Mouse (Mus musculus): ENCODE measurements around the gene Ccdc73. TPM values are rescaled to one million over a fixed set of nuclear protein-coding genes. Genes with fewer than 3 reads are reported as not detected.

Ccdc73 gene
- total RNA-seq, 2 experiments from 2014 or later: 2.7 to 3.8 TPM

- DNase-seq: no peak
These were observed 159.5 kb downstream of the Ccdc73 start for GRCm38 (mm10) chr2:105026950-105027695.

- DNase-seq: no peak
These were observed 161.2 kb downstream of the Ccdc73 start for GRCm38 (mm10) chr2:105028806-105029205.

- no peak for DNase-seq
These were observed 162.9 kb downstream of the Ccdc73 start for GRCm38 (mm10) chr2:105030505-105030904.

GRCm38 (mm10) chr2:105034084-105034483, 166.5 kb downstream of the Ccdc73 start:
- no peak for DNase-seq

- DNase-seq: no peak
These were observed 168.4 kb downstream of the Ccdc73 start for GRCm38 (mm10) chr2:105035985-105036384.

GRCm38 (mm10) chr2:105036401-105037070, 168.9 kb downstream of the Ccdc73 start:
- DNase-seq: no peak

GRCm38 (mm10) chr2:105037956-105038569, 170.5 kb downstream of the Ccdc73 start:
- DNase-seq: no peak

- DNase-seq: no peak
These were observed 171.3 kb downstream of the Ccdc73 start for GRCm38 (mm10) chr2:105038879-105039278.

- no peak for DNase-seq
These were observed 173.3 kb downstream of the Ccdc73 start for GRCm38 (mm10) chr2:105040859-105041258.

- DNase-seq: no peak
These were observed 175.5 kb downstream of the Ccdc73 start for GRCm38 (mm10) chr2:105043152-105043551.

- DNase-seq: no peak
These were observed 180.7 kb downstream of the Ccdc73 start for GRCm38 (mm10) chr2:105048301-105048700.

- no peak for DNase-seq
These were observed 187.9 kb downstream of the Ccdc73 start for GRCm38 (mm10) chr2:105055529-105055928.

- no peak for DNase-seq
These were observed 191.0 kb downstream of the Ccdc73 start for GRCm38 (mm10) chr2:105058577-105059116.

GRCm38 (mm10) chr2:105062741-105063372, 195.3 kb downstream of the Ccdc73 start:
- DNase-seq: no peak

Other genes starting within 250 kb of the Ccdc73 start
- 1 to 10 TPM; 4.4 to 7.1 TPM for gene Tcp11l1, start 155.6 kb upstream of the Ccdc73 start, total RNA-seq (2021)
- gene Pin1rt1, start 151.4 kb upstream of the Ccdc73 start, total RNA-seq (2021): not detected
- 1 to 10 TPM; 1.4 to 1.9 TPM for gene Depdc7, start 124.9 kb upstream of the Ccdc73 start, total RNA-seq (2021)
- gene Qser1, start 51.0 kb upstream of the Ccdc73 start, total RNA-seq (2021): 10 to 100 TPM; 45.2 to 46.6 TPM
- under 1 TPM; 0.27 to 0.36 TPM for gene Prrg4, start 17.9 kb upstream of the Ccdc73 start, total RNA-seq (2021)
- 10 to 100 TPM; 91.3 to 98.7 TPM for gene Eif3m, start 149.3 kb downstream of the Ccdc73 start, total RNA-seq (2021)
- not detected for gene Gm11060, start 224.2 kb downstream of the Ccdc73 start, total RNA-seq (2021)